Mouse (Mus musculus) T-cell, adult 2 months (primary cell): ENCODE data around the gene Lpp.
A peak's percentile ranks its signal among the peaks of the same experiment; 100 is the strongest.

Experiments used
- DNase-seq: peaks from one replicate; pipeline ENCODE4 v3.0.0; 2022; ENCODE audit warnings: low spot score

Gene Lpp

GRCm38 (mm10) chr16:24629218-24630172 is 236.2 kb downstream of the Lpp start:
- peak; percentile 22 for DNase-seq

- DNase-seq = no peak
Observed at GRCm38 (mm10) chr16:24635381-24635919, 242.1 kb downstream of the Lpp start.

- DNase-seq = no peak
Observed at GRCm38 (mm10) chr16:24636894-24637293, 243.6 kb downstream of the Lpp start.

GRCm38 (mm10) chr16:24641003-24641797 is 247.9 kb downstream of the Lpp start:
- peak; percentile 17 for DNase-seq

GRCm38 (mm10) chr16:24643024-24643635 is 249.8 kb downstream of the Lpp start:
- DNase-seq = no peak

GRCm38 (mm10) chr16:24644154-24644553 is 250.8 kb downstream of the Lpp start:
- no peak for DNase-seq

- DNase-seq = no peak
Observed at GRCm38 (mm10) chr16:24644760-24645406, 251.6 kb downstream of the Lpp start.

- no peak for DNase-seq
Observed at GRCm38 (mm10) chr16:24645906-24646603, 252.7 kb downstream of the Lpp start.

GRCm38 (mm10) chr16:24651655-24652654 is 258.6 kb downstream of the Lpp start:
- peak; percentile 8 for DNase-seq

- DNase-seq = no peak
Observed at GRCm38 (mm10) chr16:24653041-24653440, 259.7 kb downstream of the Lpp start.

- no peak for DNase-seq
Observed at GRCm38 (mm10) chr16:24655116-24655515, 261.8 kb downstream of the Lpp start.

- DNase-seq = no peak
Observed at GRCm38 (mm10) chr16:24656026-24656425, 262.7 kb downstream of the Lpp start.

GRCm38 (mm10) chr16:24656752-24657151 is 263.4 kb downstream of the Lpp start:
- DNase-seq = no peak

GRCm38 (mm10) chr16:24659049-24659448 is 265.7 kb downstream of the Lpp start:
- DNase-seq = no peak

- DNase-seq = no peak
Observed at GRCm38 (mm10) chr16:24664131-24664530, 270.8 kb downstream of the Lpp start.

- DNase-seq = no peak
Observed at GRCm38 (mm10) chr16:24669718-24670460, 276.6 kb downstream of the Lpp start.

- no peak for DNase-seq
Observed at GRCm38 (mm10) chr16:24678942-24679341, 285.6 kb downstream of the Lpp start.

- no peak for DNase-seq
Observed at GRCm38 (mm10) chr16:24695062-24695461, 301.8 kb downstream of the Lpp start.

- peak; percentile 55 for DNase-seq
Observed at GRCm38 (mm10) chr16:24704215-24704614, 310.9 kb downstream of the Lpp start.
